ENCODE assay signal across 8 mouse cellular contexts in genomic region chr7:130288719-130289427, GRCm38 (mm10).
DNase-seq lines count a peak whose midpoint lies in the region; ATAC-seq lines count a peak whose summit lies in the region.

No protein-coding gene starts in this region.

- WGBS in heart, embryonic 15.5 days: 53% methylated on average over 11 of the region's 11 CpGs
- WGBS in embryonic facial prominence, embryonic 11.5 days: 34% methylated on average over 11 of the region's 11 CpGs
- 53% methylated on average over 11 of the region's 11 CpGs for WGBS in intestine, embryonic 15.5 days
- WGBS in midbrain, embryonic 14.5 days: 51% methylated on average over 11 of the region's 11 CpGs

- no peak for ATAC-seq in heart, embryonic 15.5 days (replicated peaks; ENCODE audit: insufficient number of reproducible peaks, insufficient read depth, low FRiP score, low read depth)
- ATAC-seq in embryonic facial prominence, embryonic 11.5 days (replicated peaks; ENCODE audit: insufficient number of reproducible peaks, low FRiP score, low TSS enrichment, low read depth): peak; percentile 58
- 0 out of 2 replicates have a peak, but pooled peaks have one; percentile 28 for ATAC-seq in intestine, embryonic 15.5 days
- ATAC-seq in midbrain, embryonic 14.5 days (ENCODE audit: low FRiP score, low TSS enrichment): no peak

- H3K27me3 ChIP-seq in heart, embryonic 15.5 days: peaks cover 4% of the 10 kb centered on the region; the same call in 1 of the 2 replicates
- no peaks in the 10 kb centered on the region for H3K27me3 ChIP-seq in embryonic facial prominence, embryonic 11.5 days (ENCODE audit: control insufficient read depth, insufficient read depth, low read length)
- no peaks in the 10 kb centered on the region for H3K27me3 ChIP-seq in intestine, embryonic 15.5 days (replicated peaks)
- peaks cover 18% of the 10 kb centered on the region; the same call in 1 of the 2 replicates for H3K27me3 ChIP-seq in midbrain, embryonic 14.5 days (ENCODE audit: control insufficient read depth, insufficient read depth, low read length)

- DNase-seq in heart, adult 8-10 months (ENCODE audit: low spot score): no peak
- peak; percentile 75 for DNase-seq in embryonic facial prominence, embryonic 11.5 days (ENCODE audit: low spot score)
- no peak for DNase-seq in midbrain, embryonic 14.5 days
- no peak for DNase-seq in layer of hippocampus, adult 11-12 months (ENCODE audit: low spot score)
- DNase-seq in layer of hippocampus, adult 18-20 months (ENCODE audit: low spot score in 2 of 2): no peak
- DNase-seq in right cerebral cortex, adult 2 months (ENCODE audit: low spot score in 2 of 2): no peak

- H3K27ac ChIP-seq in heart, embryonic 15.5 days: peak overlapping the region; percentile 60
- peak overlapping the region; percentile 63 for H3K27ac ChIP-seq in embryonic facial prominence, embryonic 11.5 days (replicated peaks; ENCODE audit: low read depth, low read length)
- peak overlapping the region; percentile 8; the same call in 1 of the 2 replicates for H3K27ac ChIP-seq in intestine, embryonic 15.5 days
- no peak overlapping the region for H3K27ac ChIP-seq in midbrain, embryonic 14.5 days (replicated peaks; ENCODE audit: low read depth, low read length)

- no peak overlapping the region for H3K4me3 ChIP-seq in heart, embryonic 15.5 days
- no peak overlapping the region for H3K4me3 ChIP-seq in embryonic facial prominence, embryonic 11.5 days (ENCODE audit: low read depth, low read length)
- no peak overlapping the region for H3K4me3 ChIP-seq in intestine, embryonic 15.5 days (replicated peaks)
- H3K4me3 ChIP-seq in midbrain, embryonic 14.5 days (replicated peaks; ENCODE audit: low read depth, low read length): no peak overlapping the region

- no peaks in the 10 kb centered on the region for H3K36me3 ChIP-seq in heart, embryonic 15.5 days
- H3K36me3 ChIP-seq in embryonic facial prominence, embryonic 11.5 days (replicated peaks; ENCODE audit: control insufficient read depth, insufficient read depth, low read depth, low read length): no peaks in the 10 kb centered on the region
- H3K36me3 ChIP-seq in intestine, embryonic 15.5 days: no peaks in the 10 kb centered on the region
- no peaks in the 10 kb centered on the region for H3K36me3 ChIP-seq in midbrain, embryonic 14.5 days (ENCODE audit: control insufficient read depth, insufficient read depth, low read length)

- no peaks in the 10 kb centered on the region for H3K9me3 ChIP-seq in heart, embryonic 15.5 days (replicated peaks)
- H3K9me3 ChIP-seq in embryonic facial prominence, embryonic 11.5 days (replicated peaks; ENCODE audit: control insufficient read depth, low read length): no peaks in the 10 kb centered on the region
- H3K9me3 ChIP-seq in intestine, embryonic 15.5 days: no peaks in the 10 kb centered on the region
- no peaks in the 10 kb centered on the region for H3K9me3 ChIP-seq in midbrain, embryonic 14.5 days (ENCODE audit: control insufficient read depth, low read length)

- H3K9ac ChIP-seq in heart, embryonic 15.5 days: no peak overlapping the region
- no peak overlapping the region; the same call in 1 of the 2 replicates for H3K9ac ChIP-seq in embryonic facial prominence, embryonic 11.5 days (replicated peaks; ENCODE audit: low read length)
- no peak overlapping the region for H3K9ac ChIP-seq in intestine, embryonic 15.5 days
- H3K9ac ChIP-seq in midbrain, embryonic 14.5 days (replicated peaks; ENCODE audit: low read length): no peak overlapping the region

- peaks cover 29% of the 10 kb centered on the region for H3K4me1 ChIP-seq in heart, embryonic 15.5 days (replicated peaks)
- H3K4me1 ChIP-seq in embryonic facial prominence, embryonic 11.5 days (ENCODE audit: control insufficient read depth, insufficient read depth, low read length): no peaks in the 10 kb centered on the region
- H3K4me1 ChIP-seq in intestine, embryonic 15.5 days (replicated peaks): peaks cover 20% of the 10 kb centered on the region
- H3K4me1 ChIP-seq in midbrain, embryonic 14.5 days (ENCODE audit: control insufficient read depth, insufficient read depth, low read length): peaks cover 14% of the 10 kb centered on the region; the same call in 1 of the 2 replicates

- no peak overlapping the region for H3K4me2 ChIP-seq in heart, embryonic 15.5 days
- H3K4me2 ChIP-seq in embryonic facial prominence, embryonic 11.5 days (ENCODE audit: low read depth, low read length): no peak overlapping the region
- no peak overlapping the region for H3K4me2 ChIP-seq in intestine, embryonic 15.5 days (replicated peaks)
- peak overlapping the region; percentile 8; the same call in 1 of the 2 replicates for H3K4me2 ChIP-seq in midbrain, embryonic 14.5 days (ENCODE audit: low read length)

Comparison
In these comparisons a context has a peak if more than half of its experiments do, and no peak if none do; other contexts are left out.
1. ATAC-seq: peak in embryonic facial prominence, embryonic 11.5 days (single experiment) and intestine, embryonic 15.5 days (single experiment); none in heart, embryonic 15.5 days (single experiment) and midbrain, embryonic 14.5 days (single experiment).